In genomic region chr19:24644971-24645370, GRCm38 (mm10) we compare ENCODE assay signal across 12 mouse cellular contexts. TPM values are rescaled to one million over a fixed set of nuclear protein-coding genes. Genes with fewer than 3 reads are reported as not detected.
"Had no signal": no experiment of that assay in that cellular context is flagged by ENCODE, and none has a peak within 500 bp of the region (broad histone marks: within the 10 kb centered on the region; RNA-seq: fewer than 3 reads in every experiment).

No protein-coding gene starts in this region.

- H3K4me2 ChIP-seq: limb, embryonic 15.5 days; liver, embryonic 12.5 days; midbrain, embryonic 12.5 days; neural tube, embryonic 13.5 days had no signal

- H3K27ac ChIP-seq: left cerebral cortex, adult 2 months; limb, embryonic 15.5 days; liver, embryonic 12.5 days; midbrain, embryonic 12.5 days; neural tube, embryonic 13.5 days; stomach, postnatal 0 days had no signal

- H3K9me3 ChIP-seq: limb, embryonic 15.5 days; liver, embryonic 12.5 days; midbrain, embryonic 12.5 days; neural tube, embryonic 13.5 days had no signal

- H3K9ac ChIP-seq: limb, embryonic 15.5 days; liver, embryonic 12.5 days; midbrain, embryonic 12.5 days; neural tube, embryonic 13.5 days had no signal

- H3K36me3 ChIP-seq: limb, embryonic 15.5 days; liver, embryonic 12.5 days; midbrain, embryonic 12.5 days; neural tube, embryonic 13.5 days had no signal

- H3K27me3 ChIP-seq: limb, embryonic 15.5 days; liver, embryonic 12.5 days; midbrain, embryonic 12.5 days; neural tube, embryonic 13.5 days had no signal

- H3K4me3 ChIP-seq: left cerebral cortex, adult 2 months; limb, embryonic 15.5 days; liver, embryonic 12.5 days; midbrain, embryonic 12.5 days; neural tube, embryonic 13.5 days had no signal

- H3K4me1 ChIP-seq: liver, embryonic 12.5 days; midbrain, embryonic 12.5 days; neural tube, embryonic 13.5 days had no signal

- ATAC-seq: liver, embryonic 12.5 days; midbrain, embryonic 16.5 days had no signal

- DNase-seq: kidney, postnatal 25 days; retina, postnatal 1 day; right cerebral cortex, postnatal 4 days; thymus, postnatal 36 days had no signal

RNA-seq across cellular contexts. Expression of gene Tmem252, which starts 28.8 kb away (rescaled TPM):
- total RNA-seq: megakaryocyte-erythroid progenitor cell, adult 5-6 weeks had no signal
